Mouse (Mus musculus) limb, embryonic 14.5 days (tissue): ENCODE measurements around the gene Clec16a. TPM values are rescaled to one million over a fixed set of nuclear protein-coding genes. Genes with fewer than 3 reads are reported as not detected.

Experiments
- ATAC-seq: fragments of 200-750 bp; cut with Nextera tagmentation; 2 replicates; pipeline ENCODE4 v1.8.0; 2017; ENCODE audit warnings: low read depth, moderate number of reproducible peaks, moderate TSS enrichment; ENCODE audit not compliant: low FRiP score
- DNase-seq: peaks from one replicate; pipeline ENCODE4 v3.0.0-alpha.2; 2015; ENCODE audit warnings: low spot score
- H3K27ac ChIP-seq: fragments of 300-500 bp; sonication (generic); replicated peaks from 2 replicates; pipeline ENCODE4 v1.5.1; 2014; ENCODE audit warnings: low read depth, mild to moderate bottlenecking, low read length, moderate library complexity, mixed read lengths
- H3K27me3 ChIP-seq: fragments of 300-500 bp; sonication (generic); 2 replicates; pipeline ENCODE4 v1.6.1; 2014; ENCODE audit warnings: low read length, mixed read lengths; ENCODE audit not compliant: control insufficient read depth, insufficient read depth
- H3K36me3 ChIP-seq: fragments of 300-500 bp; sonication (generic); 2 replicates; pipeline ENCODE4 v1.6.1; 2014; ENCODE audit warnings: mild to moderate bottlenecking, low read length, moderate library complexity, mixed read lengths; ENCODE audit not compliant: control insufficient read depth, insufficient read depth
- H3K4me1 ChIP-seq: fragments of 300-500 bp; sonication (generic); 2 replicates; pipeline ENCODE4 v1.6.1; 2014; ENCODE audit warnings: antibody characterized with exemption, low read length, mixed read lengths; ENCODE audit not compliant: control insufficient read depth, insufficient read depth
- H3K4me2 ChIP-seq: fragments of 300-500 bp; sonication (generic); replicated peaks from 2 replicates; pipeline ENCODE4 v1.6.1; 2014; ENCODE audit warnings: low read depth, mild to moderate bottlenecking, low read length, moderate library complexity; ENCODE audit not compliant: severe bottlenecking
- H3K4me3 ChIP-seq: fragments of 300-500 bp; sonication (generic); replicated peaks from 2 replicates; pipeline ENCODE4 v1.5.1; 2014; ENCODE audit warnings: low read length
- H3K9ac ChIP-seq: fragments of 300-500 bp; sonication (generic); 2 replicates; pipeline ENCODE4 v1.6.1; 2014; ENCODE audit warnings: mild to moderate bottlenecking, low read depth, low read length, moderate library complexity; ENCODE audit not compliant: severe bottlenecking
- H3K9me3 ChIP-seq: fragments of 300-500 bp; sonication (generic); 2 replicates; pipeline ENCODE4 v1.6.1; 2016; ENCODE audit warnings: low read length; ENCODE audit not compliant: control insufficient read depth
- POLR2A ChIP-seq: fragments of 200-500 bp; IDR thresholded peaks from 2 replicates; pipeline ENCODE4 v1.8.0; 2012; ENCODE audit warnings: inconsistent platforms, mild to moderate bottlenecking, moderate library complexity, borderline replicate concordance; ENCODE audit not compliant: insufficient read depth, insufficient read length; ENCODE audit errors: extremely low read depth
- WGBS: fragments of 180-500 bp; shearing (Covaris S2); extraction: QIAGEN DNeasy Blood & Tissue Kit; methylation state at CpG from one replicate; pipeline ENCODE4 v1.1.7; 2014; 5-methylcytosine and 5-hydroxymethylcytosine counted together
- polyA plus RNA-seq, 2 experiments: library from polyadenylated mRNA; depleted of rRNA in 1 of 2; stranded (reverse) in 1 of 2; unstranded in 1 of 2; fragments of >200 nt; fragmentation: Nextera tagmentation in 1 of 2; extraction: Ambion mirVana in 1 of 2; gene quantifications; 2 replicates each; pipeline versions ENCODE4 v1.2.1 to v1.2.3; 2012 to 2014

The Clec16a gene
- polyA plus RNA-seq, 2 experiments = 12.5 to 29.9 TPM

GRCm38 (mm10) chr16:10730941-10731340 is 185.8 kb downstream of the Clec16a start:
- H3K9ac ChIP-seq = no peak overlapping the region

GRCm38 (mm10) chr16:10731785-10732184 is 186.6 kb downstream of the Clec16a start:
- no peak for TF ChIP-seq POLR2A
- no peak for ATAC-seq
- H3K9ac ChIP-seq = no peak overlapping the region

More at GRCm38 (mm10) chr16:10730941-10731340, 185.8 kb downstream of the Clec16a start:
- Histone ChIP-seq H3K27ac (no peak overlapping the region), H3K9me3 (no peaks in the 10 kb centered on the region), H3K4me3 (no peak overlapping the region), H3K4me2 (no peak overlapping the region), H3K27me3 (no peaks in the 10 kb centered on the region), H3K4me1 (no peaks in the 10 kb centered on the region), H3K36me3 (no peaks in the 10 kb centered on the region)
- DNase-seq (no peak), ATAC-seq (no peak)
- WGBS = 77% methylated on average over 4 of the region's 4 CpGs
- no peak for TF ChIP-seq POLR2A

GRCm38 (mm10) chr16:10732421-10732820 is 187.3 kb downstream of the Clec16a start:
- H3K4me2 ChIP-seq = no peak overlapping the region
- H3K36me3 ChIP-seq = no peaks in the 10 kb centered on the region
- no peak overlapping the region for H3K9ac ChIP-seq
- H3K4me3 ChIP-seq = no peak overlapping the region
- 73% methylated on average over 5 of the region's 5 CpGs for WGBS
- ATAC-seq (no peak), DNase-seq (no peak)
- H3K27ac ChIP-seq = no peak overlapping the region
- TF ChIP-seq POLR2A = no peak
- H3K4me1 ChIP-seq = no peaks in the 10 kb centered on the region
- H3K9me3 ChIP-seq = no peaks in the 10 kb centered on the region
- no peaks in the 10 kb centered on the region for H3K27me3 ChIP-seq

More at GRCm38 (mm10) chr16:10731785-10732184, 186.6 kb downstream of the Clec16a start:
- Histone ChIP-seq H3K27me3 (no peaks in the 10 kb centered on the region), H3K9me3 (no peaks in the 10 kb centered on the region), H3K36me3 (no peaks in the 10 kb centered on the region), H3K27ac (no peak overlapping the region), H3K4me2 (no peak overlapping the region), H3K4me1 (no peaks in the 10 kb centered on the region), H3K4me3 (no peak overlapping the region)
- 73% methylated on average over 4 of the region's 4 CpGs for WGBS
- DNase-seq = no peak

GRCm38 (mm10) chr16:10735781-10736180 is 190.6 kb downstream of the Clec16a start:
- 61% methylated on average over 2 of the region's 2 CpGs for WGBS
- ATAC-seq = no peak
- no peak overlapping the region for H3K27ac ChIP-seq
- no peak overlapping the region for H3K4me3 ChIP-seq
- H3K4me1 ChIP-seq = no peaks in the 10 kb centered on the region
- no peaks in the 10 kb centered on the region for H3K9me3 ChIP-seq
- no peak for TF ChIP-seq POLR2A
- DNase-seq = no peak
- no peaks in the 10 kb centered on the region for H3K27me3 ChIP-seq
- H3K4me2 ChIP-seq = no peak overlapping the region
- no peak overlapping the region for H3K9ac ChIP-seq
- no peaks in the 10 kb centered on the region for H3K36me3 ChIP-seq

- Histone ChIP-seq H3K27ac (no peak overlapping the region), H3K36me3 (no peaks in the 10 kb centered on the region), H3K4me2 (no peak overlapping the region), H3K9me3 (no peaks in the 10 kb centered on the region), H3K9ac (no peak overlapping the region), H3K4me1 (no peaks in the 10 kb centered on the region), H3K27me3 (no peaks in the 10 kb centered on the region), H3K4me3 (no peak overlapping the region)
- DNase-seq (no peak), ATAC-seq (no peak)
- TF ChIP-seq POLR2A = no peak
- 79% methylated on average over 10 of the region's 10 CpGs for WGBS
Measured at GRCm38 (mm10) chr16:10736364-10736763, 191.2 kb downstream of the Clec16a start.

- H3K9ac ChIP-seq = no peak overlapping the region
- no peaks in the 10 kb centered on the region for H3K9me3 ChIP-seq
- ATAC-seq = no peak
- no peak for TF ChIP-seq POLR2A
- H3K4me2 ChIP-seq = no peak overlapping the region
- H3K27me3 ChIP-seq = no peaks in the 10 kb centered on the region
- DNase-seq = no peak
- 37% methylated on average over 2 of the region's 2 CpGs for WGBS
- H3K36me3 ChIP-seq = no peaks in the 10 kb centered on the region
- H3K4me1 ChIP-seq = no peaks in the 10 kb centered on the region
- H3K27ac ChIP-seq = peak overlapping the region; percentile 48; the same call in 1 of the 2 replicates
- H3K4me3 ChIP-seq = no peak overlapping the region
Measured at GRCm38 (mm10) chr16:10737571-10737970, 192.4 kb downstream of the Clec16a start.
